Mouse (Mus musculus): ENCODE measurements at regions not wholly inside any gene's neighbourhood (a gene's known extent, or its start where the extent isn't known, plus 50 kb on each side); places are given as distances from the start of the nearest gene placed in this dataset.
"Not testable (repeated sequence)": the region's sequence is repeated elsewhere in the genome, so short reads cannot be mapped to it uniquely, and the experiment has no call there.

DNA sequence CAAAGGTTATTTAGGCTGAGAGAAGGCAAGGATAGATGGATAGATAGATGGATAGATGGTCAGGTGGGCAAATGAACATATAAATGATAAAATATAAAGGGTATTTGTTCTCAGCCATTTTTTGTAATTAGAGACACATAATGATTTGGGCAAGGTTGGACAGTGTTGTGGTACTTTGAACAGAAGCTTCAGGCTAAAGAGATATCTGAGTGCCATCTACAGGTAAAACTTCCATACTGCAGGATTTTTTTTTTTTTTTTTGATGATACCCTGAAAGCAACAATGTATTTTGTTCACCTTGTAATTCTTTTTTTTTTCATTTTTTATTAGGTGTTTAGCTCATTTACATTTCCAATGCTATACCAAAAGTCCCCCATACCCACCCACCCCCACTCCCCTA lies 110.1 kb upstream of the Trabd2b start:
- intact Hi-C loops (cut with DNase I): no loop called here
- no peak for DNase-seq (ENCODE audit: low spot score in 2 of 2)

DNA sequence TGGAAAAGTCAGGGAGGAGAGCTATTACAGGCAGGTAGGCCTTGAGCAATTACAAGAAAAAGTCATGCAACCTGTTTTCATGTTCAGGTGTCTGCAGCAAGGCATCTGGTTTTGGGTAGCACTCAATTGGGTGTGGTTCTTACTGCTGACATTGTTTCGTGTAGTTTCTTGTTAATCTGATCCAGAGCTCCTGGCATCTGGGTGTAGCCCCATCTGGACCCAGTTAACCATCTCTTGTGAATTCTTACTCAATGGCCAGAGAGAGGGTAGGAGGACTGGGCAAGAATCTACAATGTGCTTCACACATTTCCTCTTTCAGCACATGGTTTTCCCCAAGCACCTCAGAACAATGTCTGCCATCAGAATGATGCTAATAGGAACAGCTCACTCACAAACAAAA lies 108.0 kb upstream of the Trabd2b start:
- intact Hi-C loops (cut with DNase I); DNase-seq (ENCODE audit: low spot score in 2 of 2): not testable (repeated sequence)

GRCm38 (mm10) chr4:114300390-114301012 lies 106.0 kb upstream of the Trabd2b start:
- no peak for DNase-seq (ENCODE audit: low spot score in 2 of 2)
- intact Hi-C loops (cut with DNase I): loop anchor here (5.0 kb wide), 2 partner anchors 337 to 1513 kb away; no protein-coding TSS in a partner anchor

- intact Hi-C loops (cut with DNase I): loop anchor here (5.0 kb wide), 2 partner anchors 333 to 1517 kb away; no protein-coding TSS in a partner anchor
- DNase-seq (ENCODE audit: low spot score in 2 of 2): no peak
These were observed 101.9 kb upstream of the Trabd2b start for GRCm38 (mm10) chr4:114304654-114305053.

- no peak for DNase-seq (ENCODE audit: low spot score in 2 of 2)
- intact Hi-C loops (cut with DNase I): no loop called here
These were observed 99.0 kb upstream of the Trabd2b start for GRCm38 (mm10) chr4:114307491-114307890.

GRCm38 (mm10) chr4:114308518-114308917 lies 98.0 kb upstream of the Trabd2b start:
- DNase-seq (ENCODE audit: low spot score in 2 of 2): peak in 1 of 2 experiments; percentile 25
- intact Hi-C loops (cut with DNase I): no loop called here

DNA sequence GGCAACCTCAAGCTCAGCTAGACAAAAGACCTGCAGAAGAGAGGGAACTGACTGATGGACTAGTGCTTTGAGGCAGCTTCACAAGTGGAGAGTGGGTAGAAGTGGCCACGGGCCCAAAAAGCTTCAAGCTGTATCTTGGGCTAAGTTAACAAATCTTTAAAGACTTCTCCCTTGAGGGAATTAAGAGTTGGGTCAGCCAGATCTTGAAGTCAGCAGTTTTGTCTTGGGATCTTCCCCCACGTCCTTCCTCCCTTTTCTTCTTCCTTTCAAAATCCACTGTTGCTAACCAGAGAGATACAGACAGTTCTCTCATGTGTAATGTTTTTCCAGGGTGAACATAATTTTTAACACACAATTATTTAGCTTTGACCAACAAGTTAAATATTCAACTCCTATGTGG lies 91.5 kb upstream of the Trabd2b start:
- DNase-seq (ENCODE audit: low spot score in 2 of 2): no peak
- intact Hi-C loops (cut with DNase I): no loop called here

DNA sequence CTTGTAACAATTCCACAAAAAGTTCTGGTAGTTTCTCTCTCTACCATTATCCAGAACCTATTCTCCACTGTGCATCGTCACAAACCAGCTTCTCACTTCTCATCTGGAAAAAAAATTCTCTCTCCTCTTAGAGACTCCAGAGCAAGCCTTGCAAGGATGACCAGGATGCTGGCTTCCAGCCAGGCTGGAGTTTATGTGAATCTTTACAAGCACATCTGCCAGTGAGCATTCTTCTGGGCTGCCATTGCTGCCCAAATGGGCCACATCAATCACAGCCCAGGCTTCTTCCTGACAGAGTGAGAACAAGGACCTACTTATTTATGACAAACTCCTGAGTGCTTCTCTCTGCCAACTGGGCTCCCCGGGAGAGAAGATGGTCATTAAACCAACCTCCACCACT lies 91.0 kb upstream of the Trabd2b start:
- intact Hi-C loops (cut with DNase I): no loop called here
- no peak for DNase-seq (ENCODE audit: low spot score in 2 of 2)

DNA sequence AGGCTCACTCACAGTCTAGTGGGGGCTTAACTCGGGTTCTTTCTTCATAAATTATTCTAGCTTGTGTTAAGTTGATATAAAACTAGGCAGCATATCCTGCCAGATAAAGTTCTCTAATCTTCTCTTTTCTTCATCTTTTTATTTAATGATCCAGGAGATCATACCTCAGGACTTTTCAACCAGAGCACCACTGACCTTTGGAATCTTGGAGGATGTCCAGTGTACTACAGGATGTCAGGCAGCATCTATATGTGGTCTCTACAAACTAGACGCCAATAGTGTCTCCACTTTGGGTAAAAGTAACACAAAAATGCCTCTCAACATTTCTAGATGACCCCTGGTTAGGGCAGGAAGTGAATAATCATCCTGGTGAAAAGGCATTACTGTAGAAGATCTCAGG lies 89.4 kb upstream of the Trabd2b start:
- DNase-seq (ENCODE audit: low spot score in 2 of 2): no peak
- intact Hi-C loops (cut with DNase I): no loop called here

DNA sequence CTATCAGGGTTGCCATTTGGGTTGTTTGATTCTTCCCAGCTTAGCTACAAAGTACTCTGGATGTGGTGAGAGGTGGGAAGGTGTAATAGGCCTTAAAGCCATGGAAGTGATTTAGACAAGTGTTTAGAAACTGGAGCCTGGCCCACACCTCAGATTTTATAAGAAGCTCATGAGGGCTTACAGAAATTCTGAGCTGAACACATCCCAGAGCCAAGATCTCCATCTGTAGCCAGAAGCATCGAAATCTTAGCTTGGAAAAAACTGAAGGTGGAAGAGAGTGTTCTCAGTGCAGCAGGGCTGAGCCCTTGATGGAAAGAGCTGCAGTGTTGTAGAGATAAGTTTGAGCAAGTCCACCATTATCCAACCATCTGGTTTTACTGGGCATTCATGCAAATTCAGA lies 86.4 kb upstream of the Trabd2b start:
- no peak for DNase-seq (ENCODE audit: low spot score in 2 of 2)
- intact Hi-C loops (cut with DNase I): no loop called here

- no peak for DNase-seq (ENCODE audit: low spot score in 2 of 2)
- intact Hi-C loops (cut with DNase I): no loop called here
These were observed 84.8 kb upstream of the Trabd2b start for GRCm38 (mm10) chr4:114321516-114322339.

- no peak for DNase-seq (ENCODE audit: low spot score in 2 of 2)
- intact Hi-C loops (cut with DNase I): no loop called here
These were observed 76.5 kb upstream of the Trabd2b start for GRCm38 (mm10) chr4:114329978-114330377.

- intact Hi-C loops (cut with DNase I): no loop called here
- no peak for DNase-seq (ENCODE audit: low spot score in 2 of 2)
These were observed 75.4 kb upstream of the Trabd2b start for GRCm38 (mm10) chr4:114331161-114331560.

GRCm38 (mm10) chr4:114334850-114335249 lies 71.7 kb upstream of the Trabd2b start:
- DNase-seq (ENCODE audit: low spot score in 2 of 2): no peak
- intact Hi-C loops (cut with DNase I): no loop called here

- intact Hi-C loops (cut with DNase I): no loop called here
- no peak for DNase-seq (ENCODE audit: low spot score in 2 of 2)
These were observed 70.3 kb upstream of the Trabd2b start for GRCm38 (mm10) chr4:114336029-114336746.

DNA sequence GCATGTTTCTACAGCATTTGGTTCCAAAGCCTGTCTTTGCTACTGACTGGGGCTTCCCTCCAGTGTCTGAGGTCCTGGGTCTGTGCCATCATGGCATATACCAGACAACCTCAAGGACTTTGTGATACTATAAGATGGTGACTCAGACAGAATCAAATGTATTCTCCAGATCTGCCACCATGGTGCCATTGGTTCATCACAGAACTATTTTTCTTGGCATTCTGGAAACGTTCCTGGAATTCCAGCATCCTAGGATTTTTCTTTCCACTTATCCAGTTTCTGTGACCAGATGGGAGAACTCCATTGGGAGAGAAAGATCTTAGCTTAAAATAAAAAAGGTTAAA lies 69.8 kb upstream of the Trabd2b start:
- intact Hi-C loops (cut with DNase I): no loop called here
- no peak for DNase-seq (ENCODE audit: low spot score in 2 of 2)

GRCm38 (mm10) chr4:114339793-114340192 lies 66.7 kb upstream of the Trabd2b start:
- intact Hi-C loops (cut with DNase I): no loop called here
- DNase-seq (ENCODE audit: low spot score in 2 of 2): no peak

GRCm38 (mm10) chr4:114345154-114345553 lies 61.4 kb upstream of the Trabd2b start:
- intact Hi-C loops (cut with DNase I): loop anchor here (5.0 kb wide), 1 partner anchor 57 kb away; no protein-coding TSS in a partner anchor
- DNase-seq (ENCODE audit: low spot score in 2 of 2): no peak

- peak; percentile 39 to 43 for DNase-seq (ENCODE audit: low spot score in 2 of 2)
- intact Hi-C loops (cut with DNase I): loop anchor here (5.0 kb wide), 1 partner anchor 56 kb away; no protein-coding TSS in a partner anchor
These were observed 60.3 kb upstream of the Trabd2b start for GRCm38 (mm10) chr4:114346068-114346747.

DNA sequence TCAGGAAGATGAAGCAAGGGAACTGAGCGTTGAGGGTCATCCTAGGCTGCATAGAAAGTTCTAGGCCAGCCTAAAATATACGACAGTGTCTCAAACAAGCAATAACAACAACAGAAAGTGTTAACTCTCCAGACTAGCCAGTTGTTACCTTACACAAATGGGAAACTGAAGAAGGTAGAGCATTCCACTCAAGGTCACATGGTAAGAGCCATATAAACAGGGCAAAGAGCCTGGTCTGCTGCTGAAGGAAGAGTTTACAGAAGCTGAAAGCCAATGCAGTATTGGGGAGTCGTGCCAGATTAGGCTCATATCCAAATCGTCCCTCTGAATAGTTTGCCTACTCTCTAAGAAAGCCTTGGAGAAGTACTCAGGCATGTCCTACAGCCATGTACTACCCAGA lies 59.6 kb upstream of the Trabd2b start:
- intact Hi-C loops (cut with DNase I): loop anchor here (5.0 kb wide), 1 partner anchor 55 kb away; no protein-coding TSS in a partner anchor
- no peak for DNase-seq (ENCODE audit: low spot score in 2 of 2)
